ENCODE assay signal across 10 mouse cellular contexts in the genomic region with DNA sequence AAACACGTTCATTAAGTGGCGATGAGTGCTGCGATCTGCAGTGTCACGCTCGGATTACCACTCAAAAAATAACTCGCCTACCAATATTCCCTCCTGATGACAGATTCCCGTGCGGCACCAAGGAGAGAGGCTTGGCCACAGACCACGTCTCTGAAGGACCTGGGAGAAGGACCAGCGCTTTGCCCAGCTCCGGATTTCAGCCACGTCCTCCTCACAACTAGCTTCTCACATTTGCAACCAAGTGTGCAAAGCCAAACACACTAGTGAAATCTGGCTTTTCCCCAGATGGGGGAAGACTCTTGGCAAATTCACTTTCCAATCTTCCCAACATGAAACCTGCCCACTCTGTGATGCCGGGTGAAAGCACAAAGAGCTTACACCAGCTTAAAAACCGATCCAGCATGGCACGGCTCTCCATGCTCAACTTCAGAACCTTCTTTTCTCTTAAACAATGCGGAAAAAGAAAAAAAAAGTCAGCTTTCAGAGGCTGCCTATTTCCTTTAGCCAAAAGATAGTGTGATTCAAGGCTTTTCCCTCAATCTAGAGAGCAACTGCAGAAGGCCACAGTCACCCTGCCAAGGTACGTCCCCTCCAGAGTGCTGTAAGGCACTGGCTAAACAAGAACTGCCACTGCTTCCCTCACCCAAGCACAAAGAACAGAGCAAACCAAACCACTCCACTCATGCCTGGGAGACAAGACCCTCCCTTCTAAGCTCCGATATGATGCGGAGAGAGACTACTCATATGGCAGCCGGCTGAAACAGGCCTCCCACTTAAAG.
A peak's percentile ranks its signal among the peaks of the same experiment; 100 is the strongest.
DNase-seq lines count a peak whose midpoint lies in the region; ATAC-seq and TF ChIP-seq lines count a peak whose summit lies in the region.
"Had no signal": no experiment of that assay in that cellular context is flagged by ENCODE, and none has a peak within 500 bp of the region (broad histone marks: within the 10 kb centered on the region; RNA-seq: fewer than 3 reads in every experiment).

No protein-coding gene starts in this region.

- no peak for TF ChIP-seq POLR2A in kidney, adult 2 months (IDR thresholded peaks at IDR 0.05; ENCODE audit: low read depth, low read length)

- no peak for TF ChIP-seq CTCF in kidney, adult 2 months (conservative IDR thresholded peaks at IDR 0.05; ENCODE audit: insufficient read depth, insufficient read length, low read depth, low read length)

- no peaks in the 10 kb centered on the region for H3K36me3 ChIP-seq in kidney, adult 2 months (ENCODE audit: control insufficient read depth, insufficient read depth, low read length)
- 0 out of 2 replicates have a peak, but pooled peaks cover 13% of the 10 kb centered on the region for H3K36me3 ChIP-seq in embryonic facial prominence, embryonic 12.5 days
- H3K36me3 ChIP-seq in hindbrain, embryonic 11.5 days (ENCODE audit: control insufficient read depth, insufficient read depth, low read length), result no peaks in the 10 kb centered on the region
- no peaks in the 10 kb centered on the region for H3K36me3 ChIP-seq in midbrain, embryonic 14.5 days (ENCODE audit: control insufficient read depth, insufficient read depth, low read length)
- H3K36me3 ChIP-seq in liver, embryonic 11.5 days (ENCODE audit: control insufficient read depth, insufficient read depth, low read length), result no peaks in the 10 kb centered on the region

- 66% methylated on average over 20 of the region's 20 CpGs for WGBS in kidney, adult 2 months
- 72% methylated on average over 20 of the region's 20 CpGs for WGBS in embryonic facial prominence, embryonic 12.5 days
- 68% methylated on average over 20 of the region's 20 CpGs for WGBS in hindbrain, embryonic 11.5 days
- WGBS in midbrain, embryonic 14.5 days, result 49% methylated on average over 20 of the region's 20 CpGs
- WGBS in liver, embryonic 11.5 days, result 77% methylated on average over 20 of the region's 20 CpGs

- H3K4me1 ChIP-seq in kidney, adult 2 months (ENCODE audit: control insufficient read depth, insufficient read depth, low read length), result no peaks in the 10 kb centered on the region
- peaks cover 69% of the 10 kb centered on the region for H3K4me1 ChIP-seq in embryonic facial prominence, embryonic 12.5 days
- H3K4me1 ChIP-seq in hindbrain, embryonic 11.5 days (replicated peaks; ENCODE audit: control insufficient read depth, insufficient read depth, low read length), result peaks cover 7% of the 10 kb centered on the region
- H3K4me1 ChIP-seq in midbrain, embryonic 14.5 days (ENCODE audit: control insufficient read depth, insufficient read depth, low read length), result peaks cover 65% of the 10 kb centered on the region
- peaks cover 10% of the 10 kb centered on the region for H3K4me1 ChIP-seq in liver, embryonic 11.5 days (replicated peaks; ENCODE audit: control insufficient read depth, insufficient read depth, low read length)

- no peaks in the 10 kb centered on the region for H3K27me3 ChIP-seq in kidney, adult 2 months (replicated peaks; ENCODE audit: control insufficient read depth, insufficient read depth, low read length)
- 0 out of 2 replicates have a peak, but pooled peaks cover 3% of the 10 kb centered on the region for H3K27me3 ChIP-seq in embryonic facial prominence, embryonic 12.5 days
- H3K27me3 ChIP-seq in hindbrain, embryonic 11.5 days (ENCODE audit: control insufficient read depth, insufficient read depth, low read length), result no peaks in the 10 kb centered on the region
- H3K27me3 ChIP-seq in midbrain, embryonic 14.5 days (ENCODE audit: control insufficient read depth, insufficient read depth, low read length), result peaks cover 6% of the 10 kb centered on the region; the same call in 1 of the 2 replicates
- H3K27me3 ChIP-seq in liver, embryonic 11.5 days (replicated peaks; ENCODE audit: control insufficient read depth, insufficient read depth, low read length), result peaks cover 46% of the 10 kb centered on the region

- peak overlapping the region; percentile 77 for H3K4me2 ChIP-seq in embryonic facial prominence, embryonic 12.5 days (replicated peaks)
- peak overlapping the region; percentile 61 for H3K4me2 ChIP-seq in hindbrain, embryonic 11.5 days (replicated peaks; ENCODE audit: low read depth, low read length)
- H3K4me2 ChIP-seq in midbrain, embryonic 14.5 days (ENCODE audit: low read length), result peak overlapping the region; percentile 95
- no peak overlapping the region for H3K4me2 ChIP-seq in liver, embryonic 11.5 days

- no peaks in the 10 kb centered on the region for H3K9me3 ChIP-seq in embryonic facial prominence, embryonic 12.5 days
- no peaks in the 10 kb centered on the region for H3K9me3 ChIP-seq in hindbrain, embryonic 11.5 days (ENCODE audit: control insufficient read depth, low read length)
- no peaks in the 10 kb centered on the region for H3K9me3 ChIP-seq in midbrain, embryonic 14.5 days (ENCODE audit: control insufficient read depth, low read length)
- no peaks in the 10 kb centered on the region for H3K9me3 ChIP-seq in liver, embryonic 11.5 days (ENCODE audit: control insufficient read depth, low read length)

- H3K4me3 ChIP-seq in kidney, adult 2 months (ENCODE audit: insufficient read depth, low read depth, low read length), result no peak overlapping the region
- H3K4me3 ChIP-seq in embryonic facial prominence, embryonic 12.5 days, result peak overlapping the region; percentile 93
- 0 out of 2 replicates have a peak overlapping the region, but pooled peaks have one; percentile 6 for H3K4me3 ChIP-seq in hindbrain, embryonic 11.5 days (ENCODE audit: low read depth, low read length)
- H3K4me3 ChIP-seq in midbrain, embryonic 14.5 days (replicated peaks; ENCODE audit: low read depth, low read length), result peak overlapping the region; percentile 62
- H3K4me3 ChIP-seq in liver, embryonic 11.5 days (ENCODE audit: low read depth, low read length), result no peak overlapping the region

- H3K9ac ChIP-seq in embryonic facial prominence, embryonic 12.5 days, result peak overlapping the region; percentile 24
- peak overlapping the region; percentile 8; the same call in 1 of the 2 replicates for H3K9ac ChIP-seq in hindbrain, embryonic 11.5 days (ENCODE audit: low read depth, low read length)
- H3K9ac ChIP-seq in midbrain, embryonic 14.5 days (replicated peaks; ENCODE audit: low read length), result no peak overlapping the region; the same call in 1 of the 2 replicates
- no peak overlapping the region for H3K9ac ChIP-seq in liver, embryonic 11.5 days (ENCODE audit: low read depth, low read length)

- ATAC-seq in embryonic facial prominence, embryonic 12.5 days (ENCODE audit: insufficient number of reproducible peaks, insufficient read depth, low FRiP score, low TSS enrichment), result no peak
- no peak for ATAC-seq in hindbrain, embryonic 11.5 days (ENCODE audit: low FRiP score)
- ATAC-seq in midbrain, embryonic 14.5 days (ENCODE audit: low FRiP score, low TSS enrichment), result no peak
- no peak for ATAC-seq in liver, embryonic 11.5 days (replicated peaks; ENCODE audit: low FRiP score)

- DNase-seq in kidney, adult 2 months, result no peak
- DNase-seq in kidney, adult 18-20 months, result no peak
- DNase-seq in hindbrain, embryonic 11.5 days (ENCODE audit: low spot score), result no peak
- DNase-seq in midbrain, embryonic 14.5 days, result no peak
- no peak for DNase-seq in thymus, postnatal 10 days (ENCODE audit: low spot score in 2 of 2)
- DNase-seq in right cerebral cortex, postnatal 4 days, result no peak
- DNase-seq in liver, embryonic 11.5 days (ENCODE audit: low spot score), result no peak
- DNase-seq: gastrocnemius, postnatal 10 days; thymus, postnatal 25 days had no signal

- peak overlapping the region; percentile 16; the same call in 1 of the 2 replicates for H3K27ac ChIP-seq in kidney, adult 2 months (ENCODE audit: insufficient read depth, low read depth, low read length)
- peak overlapping the region; percentile 63; the same call in 1 of the 2 replicates for H3K27ac ChIP-seq in embryonic facial prominence, embryonic 12.5 days
- H3K27ac ChIP-seq in hindbrain, embryonic 11.5 days (ENCODE audit: low read depth, low read length), result no peak overlapping the region
- no peak overlapping the region for H3K27ac ChIP-seq in midbrain, embryonic 14.5 days (replicated peaks; ENCODE audit: low read depth, low read length)
- H3K27ac ChIP-seq in liver, embryonic 11.5 days (ENCODE audit: low read depth, low read length), result no peak overlapping the region

Comparison
In these comparisons a context has a peak if more than half of its experiments do, and no peak if none do; other contexts are left out.
1. H3K27ac ChIP-seq: peak in kidney, adult 2 months (single experiment) and embryonic facial prominence, embryonic 12.5 days (single experiment); none in hindbrain, embryonic 11.5 days (single experiment), midbrain, embryonic 14.5 days (single experiment) and liver, embryonic 11.5 days (single experiment).
2. H3K4me3 ChIP-seq: peak in embryonic facial prominence, embryonic 12.5 days (single experiment), hindbrain, embryonic 11.5 days (single experiment) and midbrain, embryonic 14.5 days (single experiment); none in kidney, adult 2 months (single experiment) and liver, embryonic 11.5 days (single experiment).
3. H3K9ac ChIP-seq: peak in embryonic facial prominence, embryonic 12.5 days (single experiment) and hindbrain, embryonic 11.5 days (single experiment); none in midbrain, embryonic 14.5 days (single experiment) and liver, embryonic 11.5 days (single experiment).